Mouse (Mus musculus): ENCODE measurements around the gene Ankar.

The Ankar gene

DNA sequence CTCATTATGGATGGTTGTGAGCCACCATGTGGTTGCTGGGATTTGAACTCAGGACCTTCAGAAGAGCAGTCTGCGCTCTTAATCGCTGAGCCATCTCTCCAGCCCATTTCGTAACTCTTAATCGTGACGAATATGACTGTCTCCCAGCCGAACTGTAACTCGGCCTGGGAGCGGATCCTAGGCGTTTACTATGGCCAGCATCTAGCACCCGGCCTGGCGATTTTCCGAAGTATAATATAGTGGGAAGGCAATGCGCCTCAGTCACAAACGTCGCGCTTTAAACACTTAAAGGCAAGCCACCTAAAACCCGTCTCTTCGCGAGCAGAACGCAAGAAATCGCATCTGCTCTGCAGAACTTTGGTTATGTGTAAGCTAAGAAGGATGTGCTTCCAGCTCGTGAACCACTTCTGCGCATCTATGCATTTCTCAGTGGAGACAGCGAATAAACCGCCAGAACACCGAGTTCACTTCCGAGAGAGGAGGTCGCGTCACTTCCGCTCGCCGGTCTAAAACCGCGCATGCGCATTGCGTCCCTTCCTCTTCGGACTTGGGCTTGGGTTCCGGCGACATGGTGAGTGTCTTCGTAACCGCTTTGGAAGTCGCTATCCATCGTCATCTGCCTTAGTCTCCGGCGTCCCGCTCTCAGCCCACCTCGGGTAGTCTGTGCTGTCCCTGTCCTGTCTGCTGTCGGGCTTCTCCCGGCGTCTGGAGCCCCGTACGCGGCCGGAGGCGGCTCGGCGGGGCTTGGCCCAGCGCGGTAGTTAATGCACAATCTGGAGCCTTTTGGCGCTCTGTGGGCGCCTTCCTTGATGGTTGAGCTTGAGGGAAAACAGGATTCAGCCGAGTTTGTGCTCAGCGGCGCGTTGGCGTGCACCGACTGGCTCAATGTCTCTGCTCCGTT is 10.6 kb upstream of the Ankar start, which contains the start of gene Rpl37a:
Rpl37a (plus strand) TSS at position 538 of the 901 bp plus-strand sequence.
- DNase-seq (ENCODE audit: low spot score), result peak; percentile 92

DNA sequence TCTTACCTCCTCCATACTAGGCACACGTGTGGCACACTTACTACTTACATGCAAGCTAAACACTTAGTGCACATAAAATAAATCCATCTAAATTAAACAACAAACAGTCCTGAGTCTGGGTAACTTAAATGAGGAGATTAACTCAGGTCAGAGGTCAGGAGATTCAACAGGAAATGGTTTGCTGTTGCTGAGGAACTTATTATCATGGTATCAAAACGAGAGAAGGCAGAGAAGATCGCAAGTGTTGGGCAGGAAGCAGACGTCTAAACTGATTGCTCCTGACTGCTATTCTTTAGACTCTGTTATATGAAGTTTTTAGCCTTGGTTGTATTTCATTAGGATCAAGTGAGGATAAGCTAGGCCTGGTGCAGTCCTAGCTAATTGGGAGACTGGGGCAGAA is 7.1 kb upstream of the Ankar start:
- no peak for DNase-seq (ENCODE audit: low spot score)

DNA sequence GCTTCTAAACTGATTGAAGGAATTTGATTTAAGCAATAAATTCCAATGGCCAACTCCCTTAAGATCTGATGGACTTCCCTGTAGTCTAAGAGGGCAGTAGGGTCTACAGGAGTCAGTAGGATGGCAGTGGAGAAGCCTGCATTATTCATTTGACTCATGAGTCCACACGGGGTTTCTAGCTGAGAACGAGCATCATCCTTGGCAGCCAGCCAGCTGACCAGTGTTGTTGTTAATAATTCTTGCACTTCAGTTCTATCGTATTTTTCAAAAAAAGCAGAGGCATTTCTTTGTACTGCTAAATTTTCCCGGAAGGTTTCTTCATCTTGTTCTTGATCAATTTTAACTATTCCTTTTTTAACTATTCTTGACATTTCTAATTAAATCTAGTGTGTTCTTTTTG is 1.7 kb downstream of the Ankar start:
- DNase-seq (ENCODE audit: low spot score), result no peak

DNA sequence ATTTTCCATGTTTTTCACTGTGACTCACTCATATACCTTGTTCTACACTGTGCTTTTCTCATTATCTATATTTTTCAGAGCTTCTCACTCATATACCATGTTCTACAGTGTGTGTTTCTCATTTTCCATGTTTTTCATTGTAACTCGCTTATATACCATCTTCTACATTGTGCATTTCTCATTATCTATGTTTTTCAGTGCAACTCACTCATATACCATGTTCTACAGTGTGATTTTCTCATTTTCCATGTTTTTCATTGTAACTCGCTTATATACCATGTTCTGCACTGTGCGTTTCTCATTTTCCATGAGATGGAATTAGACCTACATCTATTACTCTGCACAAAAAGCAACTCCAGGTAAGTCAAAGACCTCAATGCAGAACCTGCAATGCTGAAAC is 4.1 kb downstream of the Ankar start:
- no peak for DNase-seq (ENCODE audit: low spot score)

DNA sequence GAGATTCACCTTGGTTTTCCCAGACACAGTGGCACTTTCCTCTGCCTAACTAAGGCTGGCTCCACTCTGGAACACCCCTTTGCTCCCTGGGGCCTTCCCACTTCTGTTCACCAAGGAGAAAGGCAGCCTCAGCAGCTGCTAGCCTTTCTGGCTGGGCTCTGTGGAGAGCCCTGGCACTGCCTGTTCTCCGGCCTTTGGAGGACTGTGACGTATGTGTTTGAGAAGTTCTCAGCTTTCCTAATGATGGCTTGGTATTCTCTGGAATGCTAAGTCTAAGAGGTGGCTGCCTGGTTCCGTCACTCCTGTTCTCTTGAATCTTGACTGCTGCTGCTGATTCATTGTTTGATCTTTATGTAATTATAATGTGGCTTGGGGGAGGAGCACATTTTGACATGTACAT is 27.3 kb downstream of the Ankar start:
- no peak for DNase-seq (ENCODE audit: low spot score)

DNA sequence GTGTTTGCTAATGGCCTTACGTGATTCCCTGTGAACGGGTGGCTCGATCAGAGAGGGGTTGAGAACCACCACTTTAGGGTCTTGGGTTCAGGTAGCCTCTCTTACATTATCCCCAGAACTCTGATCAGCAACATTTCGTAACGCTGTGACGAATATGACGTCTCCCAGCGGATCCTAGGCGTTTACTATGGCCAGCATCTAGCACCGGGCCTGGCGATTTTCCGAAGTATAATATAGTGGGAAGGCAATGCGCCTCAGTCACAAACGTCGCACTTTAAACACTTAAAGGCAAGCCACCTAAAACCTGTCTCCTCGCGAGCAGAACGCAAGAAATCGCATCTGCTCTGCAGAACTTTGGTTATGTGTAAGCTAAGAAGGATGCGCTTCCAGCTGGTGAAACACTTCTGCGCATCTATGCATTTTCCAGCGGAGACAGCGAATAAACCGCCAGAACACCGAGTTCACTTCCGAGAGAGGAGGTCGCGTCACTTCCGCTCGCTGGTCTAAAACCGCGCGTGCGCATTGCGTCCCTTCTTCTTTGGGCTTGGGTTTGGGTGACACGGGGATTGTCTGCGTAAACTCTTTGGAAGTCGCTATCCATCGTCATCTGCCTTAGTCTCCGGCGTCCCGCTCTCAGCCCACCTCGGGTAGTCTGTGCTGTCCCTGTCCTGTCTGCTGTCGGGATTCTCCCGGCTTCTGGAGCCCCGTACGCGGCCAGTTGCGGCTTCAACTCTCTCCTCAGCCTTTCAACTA is 59.5 kb downstream of the Ankar start:
- peak; percentile 27 for DNase-seq (ENCODE audit: low spot score)

DNA sequence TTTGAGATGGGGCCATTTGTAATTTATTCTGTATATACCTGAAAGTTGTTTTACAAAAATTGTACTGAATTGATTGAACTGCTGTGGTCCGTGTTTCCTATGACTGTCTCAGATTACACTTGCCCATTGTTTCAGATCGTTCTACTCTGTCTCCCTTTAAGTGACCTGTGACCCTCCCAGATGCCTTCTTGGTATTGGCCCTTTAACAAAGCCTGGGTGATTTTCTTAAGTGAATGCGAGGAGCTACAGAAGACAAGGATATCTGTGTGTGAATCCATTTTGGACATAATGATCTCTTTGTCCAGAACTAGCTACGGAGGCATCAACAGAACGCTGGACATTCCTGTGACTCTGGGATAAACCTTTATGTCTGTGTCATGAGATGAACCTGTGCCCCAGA is 65.2 kb downstream of the Ankar start:
- DNase-seq (ENCODE audit: low spot score), result no peak

DNA sequence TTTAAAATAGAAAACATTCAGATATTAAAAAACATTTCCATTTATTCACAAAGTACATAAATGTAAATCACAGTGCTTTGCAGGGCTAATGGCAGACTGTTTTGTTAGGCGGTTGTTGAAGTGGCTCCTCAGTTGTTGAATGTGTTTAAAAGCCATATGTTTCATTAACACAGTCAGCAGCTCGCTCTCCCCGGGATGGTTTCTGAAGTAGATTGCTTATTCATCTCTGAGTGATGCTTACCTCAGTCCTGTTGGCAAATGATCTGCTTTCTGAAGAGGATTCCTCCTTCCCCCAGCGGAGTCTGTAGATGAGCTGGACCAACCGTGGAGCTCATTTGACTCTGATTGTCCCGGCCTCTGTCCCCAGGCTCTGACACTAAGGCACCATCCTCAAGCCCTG is 88.2 kb downstream of the Ankar start:
- no peak for DNase-seq (ENCODE audit: low spot score)

DNA sequence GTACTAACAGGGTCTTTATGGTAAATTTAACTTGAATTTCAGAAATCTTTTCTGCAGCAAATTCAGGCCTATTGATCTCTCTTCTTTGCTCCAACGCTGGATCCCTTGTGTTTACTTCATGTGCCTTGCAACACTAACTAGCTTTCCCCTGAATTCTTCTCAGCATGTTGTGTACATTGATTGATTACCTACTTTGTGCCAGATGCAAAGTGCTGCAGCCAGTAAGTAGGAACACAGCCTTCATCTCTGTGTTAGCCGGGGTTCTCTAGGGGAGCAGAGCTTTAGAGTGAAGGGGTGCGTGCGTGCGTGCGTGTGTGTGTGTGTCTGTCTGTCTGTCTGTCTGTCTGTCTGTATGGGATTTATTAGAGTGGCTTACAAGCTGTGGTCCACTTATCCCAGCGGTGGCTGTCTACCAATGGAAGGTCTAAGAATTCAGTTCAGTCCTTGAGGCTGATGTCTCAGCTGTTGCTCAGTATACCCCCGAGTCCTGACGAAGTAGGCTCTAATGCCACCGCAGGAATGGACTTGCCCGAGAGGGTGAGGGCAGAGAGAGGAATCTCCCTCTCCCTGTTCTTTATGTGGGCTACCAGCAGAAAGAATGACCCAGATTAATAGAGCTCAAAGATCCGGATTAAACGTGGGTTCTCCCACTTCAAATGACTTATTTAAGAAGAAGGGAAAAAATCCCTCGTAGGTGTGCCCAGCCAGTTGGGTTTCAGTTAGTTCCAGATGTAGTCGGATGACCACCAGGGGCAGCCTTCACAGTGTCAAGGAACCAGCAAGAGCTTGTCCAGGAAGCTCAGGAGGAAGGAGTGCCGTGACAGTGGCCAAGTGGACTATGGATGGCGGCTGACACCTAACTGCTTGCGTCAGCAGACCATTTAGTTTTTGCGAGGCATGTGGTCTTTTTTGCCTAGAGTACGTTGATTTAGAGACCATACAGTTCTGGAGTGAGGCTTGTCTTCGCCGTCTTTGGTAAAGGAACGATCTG is 90.2 kb downstream of the Ankar start:
- DNase-seq (ENCODE audit: low spot score), result no peak

DNA sequence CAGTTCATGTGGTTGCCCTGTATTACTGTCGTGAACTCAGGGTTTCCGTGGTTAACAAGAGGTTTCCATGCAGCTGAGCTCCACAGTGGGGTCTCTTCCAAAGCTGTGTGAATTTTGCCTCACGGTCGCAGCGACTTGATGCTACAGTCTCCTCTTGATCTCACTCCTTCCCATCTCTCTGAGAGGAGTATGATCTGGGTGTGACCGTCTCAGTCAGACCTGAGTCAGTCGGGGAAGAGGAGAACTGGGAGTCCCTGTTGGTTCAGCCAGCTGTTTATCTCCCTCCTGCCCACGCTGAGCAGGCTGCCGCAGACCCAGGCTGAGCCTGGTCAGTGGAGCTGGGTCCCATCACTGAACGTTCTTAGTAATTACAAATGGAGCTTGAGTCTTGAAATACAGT is 91.2 kb downstream of the Ankar start:
- DNase-seq (ENCODE audit: low spot score), result no peak

DNA sequence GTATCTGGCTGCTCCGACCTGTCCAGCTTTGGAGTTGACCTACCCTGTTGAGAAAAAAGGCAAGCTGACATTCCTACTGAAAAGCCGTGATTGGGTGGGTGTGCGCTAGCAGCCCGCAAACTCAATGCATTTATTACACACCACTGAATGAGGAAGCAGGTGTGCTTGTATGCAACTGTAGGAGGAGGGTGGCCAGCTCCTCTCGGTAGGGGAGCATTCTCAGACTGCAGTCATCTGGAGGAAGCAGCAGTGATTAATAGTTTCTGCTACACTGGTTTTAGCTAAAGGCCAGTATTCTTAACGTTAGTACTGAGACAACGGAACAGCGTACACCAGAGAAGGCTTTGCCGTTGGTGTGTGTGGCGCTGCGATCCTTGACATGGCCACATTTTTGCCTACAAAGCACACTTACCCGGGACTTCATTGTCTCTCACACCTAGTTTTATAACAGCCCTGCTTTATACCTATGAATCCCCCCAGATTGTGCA is 94.1 kb downstream of the Ankar start:
- DNase-seq (ENCODE audit: low spot score), result no peak

DNA sequence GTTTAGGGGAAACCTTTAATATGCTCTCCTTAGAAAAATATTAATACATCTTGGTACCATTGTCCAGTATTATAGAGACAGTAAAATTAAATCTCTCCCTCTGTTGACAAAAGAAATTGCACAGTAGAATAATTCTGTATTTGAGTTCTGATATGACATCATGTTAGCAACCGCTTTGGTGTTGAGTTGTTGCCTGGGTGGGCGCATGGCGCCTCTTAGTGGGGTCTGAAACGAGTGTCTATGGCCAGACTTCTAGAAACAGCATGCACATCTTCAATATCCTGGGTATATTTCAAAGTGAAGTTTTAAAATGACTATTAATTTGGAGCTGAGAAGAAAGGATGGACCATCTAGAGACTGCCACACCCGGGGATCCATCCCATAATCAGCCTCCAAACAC is 97.6 kb downstream of the Ankar start:
- DNase-seq (ENCODE audit: low spot score), result no peak

DNA sequence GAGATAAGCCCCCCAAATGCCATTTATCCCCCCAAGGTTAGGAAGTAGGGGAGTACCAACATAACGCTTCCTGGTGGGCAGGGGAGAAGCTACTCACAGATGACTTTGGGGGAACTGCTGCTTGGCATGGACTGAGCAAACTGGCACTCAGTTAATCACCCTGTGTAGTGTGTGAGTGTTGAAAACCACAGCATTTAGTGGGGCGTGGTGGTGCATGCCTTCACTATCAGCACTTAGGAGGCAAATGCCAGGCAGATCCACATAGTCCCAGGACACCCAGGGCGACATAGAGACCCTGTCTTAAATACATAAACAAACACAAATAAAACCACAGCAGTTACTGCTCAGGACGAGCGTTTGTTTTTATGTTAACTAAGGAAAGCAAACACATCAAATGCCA is 98.2 kb downstream of the Ankar start:
- no peak for DNase-seq (ENCODE audit: low spot score)

DNA sequence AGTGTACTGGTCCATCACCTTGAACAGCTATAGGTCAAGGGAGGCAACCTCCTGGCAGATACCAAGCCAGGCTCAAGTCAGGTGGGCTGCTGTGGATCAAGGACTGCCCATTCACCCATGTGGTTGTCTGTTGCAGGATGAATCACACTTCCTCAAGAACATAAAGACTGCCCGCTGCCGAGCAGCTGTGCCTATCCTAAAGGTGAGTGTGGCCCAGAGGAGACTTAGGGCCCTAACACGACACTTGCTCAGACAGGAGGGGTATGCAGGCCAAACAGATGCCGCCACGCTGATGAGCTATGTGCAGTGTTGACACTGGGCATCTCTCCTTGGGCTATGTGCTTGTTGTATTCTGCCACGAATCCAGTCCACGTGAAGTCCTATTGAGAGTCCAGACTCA is 99.1 kb downstream of the Ankar start:
- DNase-seq (ENCODE audit: low spot score), result no peak

DNA sequence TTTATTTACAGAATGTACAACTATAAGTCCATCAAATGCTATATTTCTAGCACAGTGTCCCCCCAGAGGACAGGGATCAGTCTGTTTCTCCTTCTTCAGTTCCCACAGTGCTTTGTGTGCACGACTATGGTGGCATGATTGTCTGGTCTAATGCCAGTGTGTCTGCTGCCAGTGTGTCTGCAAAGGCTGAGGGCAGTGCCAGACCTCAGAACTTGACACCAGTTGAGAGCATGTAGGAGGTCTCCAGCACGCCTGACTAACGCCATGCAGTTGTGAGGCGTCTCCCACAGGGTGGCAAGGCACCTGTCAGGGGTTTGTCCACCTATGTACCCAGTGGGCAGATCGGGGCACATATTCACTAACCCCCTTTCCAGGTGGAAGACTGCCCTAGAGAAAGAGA is 99.6 kb downstream of the Ankar start:
- no peak for DNase-seq (ENCODE audit: low spot score)

DNA sequence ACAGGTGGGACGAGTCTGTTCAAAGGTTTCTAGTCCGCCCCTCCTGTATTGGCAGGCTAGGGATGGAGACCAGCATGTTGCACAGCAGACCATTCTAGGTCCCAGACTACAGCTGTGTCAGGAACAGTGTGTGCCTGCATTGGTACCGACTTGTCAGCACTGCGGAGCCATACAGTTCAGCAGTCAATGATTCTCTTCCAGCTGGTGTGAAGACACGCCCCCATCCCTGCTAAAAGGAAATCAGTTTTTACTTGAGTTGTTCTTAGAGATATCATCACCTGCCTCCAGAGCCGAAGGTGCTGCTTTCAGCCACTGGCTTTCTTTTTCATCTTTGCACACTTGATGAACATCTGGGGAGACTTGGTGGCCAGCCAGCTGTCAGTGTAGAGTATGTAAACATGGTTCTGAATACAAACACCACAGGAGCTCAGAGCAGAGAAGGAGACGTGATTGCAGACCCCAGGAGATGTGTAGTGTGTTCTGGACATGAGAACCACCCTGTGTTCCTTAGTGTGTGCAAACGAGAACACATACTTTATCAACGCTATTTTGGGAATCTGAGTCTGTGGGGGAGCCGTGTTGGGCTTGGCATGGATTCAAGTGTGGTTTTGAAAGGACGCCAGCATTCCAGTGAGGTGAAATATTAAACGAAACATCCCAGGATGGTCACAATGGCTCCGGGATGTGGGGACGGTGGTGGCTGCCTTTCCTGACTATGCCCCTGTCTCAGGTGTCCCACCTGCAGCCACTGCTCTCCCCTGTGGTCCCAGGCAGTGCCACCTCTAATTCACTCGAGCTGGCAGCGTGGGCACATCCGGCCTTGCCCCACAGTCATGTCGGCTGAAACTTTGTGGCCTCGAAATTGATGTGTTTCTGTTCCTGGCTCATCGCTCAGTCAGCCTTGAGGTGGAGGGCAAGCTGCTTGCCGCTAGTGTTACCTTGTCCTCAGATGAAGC is 101.0 kb downstream of the Ankar start:
- DNase-seq (ENCODE audit: low spot score), result peak; percentile 67

DNA sequence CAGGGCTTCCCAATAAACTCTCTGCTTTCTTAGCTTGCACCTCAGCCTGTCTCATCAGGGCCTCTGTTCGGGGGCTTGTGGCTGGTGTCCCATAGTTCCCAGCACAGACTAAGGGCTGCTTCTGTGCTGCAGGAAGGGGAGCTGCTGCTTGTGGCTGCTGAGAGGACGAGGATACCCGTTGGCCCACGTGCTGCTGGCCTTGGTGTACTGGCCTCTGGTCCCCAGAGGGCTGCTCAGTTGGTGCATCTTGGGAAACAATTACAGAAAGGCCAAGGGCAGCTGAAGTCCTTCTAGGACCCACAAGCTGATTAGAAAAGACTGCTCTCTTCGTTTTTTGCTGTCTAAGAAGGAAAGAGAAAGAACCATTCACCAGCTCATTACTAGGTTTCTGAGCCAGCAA is 104.1 kb downstream of the Ankar start:
- peak; percentile 33 for DNase-seq (ENCODE audit: low spot score)

DNA sequence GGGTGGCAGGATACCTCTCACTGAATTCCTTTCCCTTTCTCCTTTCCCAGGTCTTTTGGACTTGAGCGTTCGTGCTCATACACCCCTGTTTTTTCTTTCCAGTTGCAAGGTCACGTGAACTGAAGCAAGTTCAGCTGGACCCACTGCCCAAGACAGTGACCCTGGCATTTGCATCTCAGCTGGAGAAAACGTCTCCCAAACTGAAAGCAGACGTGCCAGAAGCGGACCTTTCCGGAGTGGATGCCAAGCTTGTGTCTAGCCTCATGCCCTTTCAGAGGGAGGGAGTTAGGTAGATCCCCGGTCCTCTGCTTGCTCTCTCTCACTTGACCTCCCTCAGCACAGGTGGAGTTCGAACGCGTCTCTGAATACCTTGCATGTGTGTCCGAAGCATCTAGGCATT is 104.7 kb downstream of the Ankar start:
- DNase-seq (ENCODE audit: low spot score), result no peak

DNA sequence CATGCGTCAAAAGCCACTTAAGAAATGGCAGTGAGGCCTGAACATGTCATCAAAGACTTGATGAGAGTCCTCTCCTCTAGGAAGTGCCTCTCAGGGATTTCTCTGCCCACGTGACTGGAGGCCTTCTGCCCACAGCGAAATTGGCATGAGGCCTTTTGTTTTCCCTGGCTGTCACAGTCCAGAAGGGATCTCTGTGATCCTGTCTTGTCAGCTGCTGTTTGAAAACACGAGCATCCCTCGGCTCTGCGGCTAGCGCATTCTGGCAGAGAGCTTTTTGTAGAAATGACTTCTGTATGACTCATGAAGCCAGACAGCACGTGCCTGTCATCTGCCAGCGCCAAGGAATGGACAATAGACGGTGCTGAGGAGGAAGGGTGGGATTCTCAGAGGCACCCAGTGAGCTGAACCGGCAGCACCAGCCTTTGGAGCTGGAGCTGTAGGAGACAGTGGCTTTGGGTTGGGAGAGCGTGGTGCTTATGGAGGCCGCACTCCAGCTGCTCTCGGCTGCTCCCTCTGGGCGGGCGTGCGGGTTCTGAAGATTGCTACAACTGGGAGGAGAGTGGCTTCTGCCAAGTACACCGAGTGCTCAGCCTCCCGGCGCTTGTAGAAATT is 106.9 kb downstream of the Ankar start:
- DNase-seq (ENCODE audit: low spot score), result peak; percentile 44
